Mouse (Mus musculus) ZHBTc4 (cell line): ENCODE data around the gene Cep19.
A peak's percentile ranks its signal among the peaks of the same experiment; 100 is the strongest.

Experiments
- DNase-seq: peaks from one replicate; pipeline ENCODE4 v3.0.0-alpha.2; 2011; ENCODE audit warnings: low read depth, low spot score

Gene Cep19

GRCm38 (mm10) chr16:32107342-32108045 is 7.9 kb downstream of the Cep19 start:
- no peak for DNase-seq

DNA sequence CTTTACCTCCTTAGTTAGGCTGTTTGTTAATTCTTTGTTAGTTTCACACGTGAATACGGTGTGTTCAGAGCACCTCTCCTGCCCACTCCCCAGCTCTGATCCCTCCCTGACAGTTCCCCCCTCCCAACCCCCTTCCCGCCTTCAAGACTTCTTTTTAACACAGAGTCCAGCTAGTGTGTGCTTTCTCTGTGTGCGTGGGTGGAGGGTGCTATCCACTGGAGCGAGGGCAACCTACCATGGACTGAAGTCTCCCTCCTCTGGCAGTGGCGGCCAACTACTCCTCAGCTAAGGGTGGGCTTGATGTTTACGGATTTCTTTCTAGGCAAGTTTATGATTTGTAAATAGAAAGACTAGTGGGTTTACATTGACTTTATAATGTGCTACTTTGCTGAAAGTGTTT is 8.6 kb downstream of the Cep19 start:
- DNase-seq: no peak

DNA sequence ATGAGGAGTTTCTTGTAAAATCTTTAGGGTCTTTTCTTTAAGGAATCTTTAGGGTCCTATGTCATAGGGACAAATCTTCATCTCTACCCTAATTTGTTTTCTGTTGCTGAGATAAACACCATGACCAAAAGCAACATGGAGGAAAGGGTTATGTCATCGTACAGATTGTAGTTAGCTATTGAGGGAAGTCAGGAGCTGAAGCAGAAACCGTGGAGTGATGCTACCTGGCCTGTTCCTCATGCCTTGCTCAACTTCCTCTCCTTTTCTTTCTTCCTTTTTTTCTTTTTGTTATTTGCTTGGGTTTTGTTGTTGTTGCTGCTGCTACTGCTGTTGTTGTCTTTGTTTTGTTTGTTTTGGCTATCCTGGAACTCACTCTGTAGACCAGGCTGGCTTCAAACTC is 9.0 kb downstream of the Cep19 start:
- DNase-seq: no peak

DNA sequence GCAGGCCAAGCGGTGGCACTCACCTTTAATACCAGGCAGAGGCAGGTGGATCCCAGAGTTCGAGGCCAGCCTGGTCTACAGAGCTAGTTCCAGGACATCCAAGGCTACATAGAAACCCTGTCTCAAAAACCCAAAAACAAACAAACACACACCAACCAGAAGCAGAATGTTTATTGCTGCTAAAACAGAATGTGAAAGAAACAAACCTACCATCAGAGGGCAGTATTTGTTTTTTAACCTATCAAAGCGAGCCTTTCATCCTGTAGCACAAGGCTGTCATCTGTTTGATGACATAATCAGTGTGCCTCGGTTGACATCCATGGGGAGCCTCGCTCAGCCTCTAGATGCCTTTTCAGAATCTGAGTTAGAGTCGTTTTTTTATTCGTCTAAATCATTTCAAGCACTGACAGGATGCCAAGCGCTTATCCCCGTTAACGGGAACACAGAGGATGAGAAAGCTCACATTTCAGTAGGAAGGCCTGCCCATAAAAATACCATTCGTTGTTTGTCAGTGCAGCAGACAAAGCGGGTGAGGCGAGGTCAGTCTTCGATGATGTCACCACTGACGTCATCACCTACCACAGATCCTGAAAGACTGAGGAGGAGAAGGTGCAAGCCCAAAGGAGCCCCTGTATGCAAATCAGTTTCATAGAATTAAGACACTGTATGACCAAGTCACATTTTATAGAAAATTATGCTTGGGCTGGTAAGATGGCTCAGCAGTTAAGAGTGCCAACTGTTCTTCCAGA is 11.5 kb downstream of the Cep19 start:
- DNase-seq: peak; percentile 59

DNA sequence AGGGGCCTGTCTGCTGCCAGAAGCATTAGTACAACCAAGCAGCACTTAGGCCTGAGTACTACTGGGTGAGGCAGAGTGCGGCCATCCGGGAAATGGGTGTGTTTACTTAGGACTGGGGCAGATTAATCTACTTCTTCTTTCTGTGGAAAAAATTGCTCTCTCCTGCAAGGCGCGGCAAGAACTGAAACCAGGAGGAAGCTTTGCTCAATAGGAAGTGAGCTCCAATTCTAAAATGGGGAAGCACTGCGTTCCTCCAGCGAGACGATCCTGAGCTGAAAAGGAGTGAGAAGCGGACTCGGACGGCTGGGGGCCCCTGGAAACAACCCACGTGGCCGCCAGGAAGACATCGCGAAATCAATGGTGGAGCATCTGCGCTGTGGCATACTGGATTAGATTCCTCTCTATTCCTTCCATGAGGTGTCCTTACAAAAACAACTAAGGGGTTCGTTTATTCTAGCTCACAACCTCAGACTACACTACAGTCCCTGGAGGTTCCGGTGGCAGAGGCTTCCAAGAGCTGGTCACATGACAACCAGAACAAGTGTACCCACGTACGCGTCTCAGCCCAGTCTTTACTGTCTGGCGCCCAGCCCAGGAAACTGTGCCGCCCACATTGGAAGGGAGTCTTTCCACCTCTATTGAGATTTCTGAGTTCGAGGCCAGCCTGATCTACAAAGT is 14.1 kb downstream of the Cep19 start:
- peak; percentile 79 for DNase-seq

GRCm38 (mm10) chr16:32114406-32114805 is 14.8 kb downstream of the Cep19 start:
- no peak for DNase-seq

DNA sequence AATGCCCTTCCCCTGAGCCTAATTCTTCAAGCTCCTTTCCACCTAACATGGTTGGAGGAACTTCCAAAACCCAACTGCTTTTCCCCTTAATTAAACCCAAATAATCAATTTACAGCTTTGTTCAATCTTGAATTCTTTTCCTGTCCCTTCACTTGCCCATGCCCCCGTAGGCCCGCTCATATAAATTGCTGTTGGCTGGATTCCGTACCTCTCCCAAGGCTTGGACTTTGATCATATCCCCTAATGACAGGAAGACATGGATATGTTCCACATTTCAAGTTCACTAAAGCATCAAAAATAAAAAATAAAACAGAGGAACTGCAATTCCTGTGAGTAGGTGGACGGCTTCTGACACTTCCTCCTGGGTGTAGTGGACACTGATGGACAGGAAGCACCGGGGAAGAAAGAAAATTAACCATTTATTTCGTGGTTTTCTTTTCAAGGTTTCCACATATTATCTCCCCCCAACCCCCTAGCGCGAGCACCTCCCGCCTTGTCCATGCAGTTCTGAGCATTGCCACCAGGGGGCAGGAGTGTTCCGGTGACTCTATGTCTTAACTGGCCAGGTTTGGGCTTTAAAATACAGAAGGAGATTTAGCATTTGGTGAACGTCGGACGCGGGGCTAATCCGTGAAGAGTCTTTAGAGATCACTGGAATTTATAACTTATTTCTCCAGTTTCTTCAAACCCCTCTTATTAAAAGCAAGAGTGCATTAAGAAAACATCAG is 15.5 kb downstream of the Cep19 start:
- peak; percentile 83 for DNase-seq

DNA sequence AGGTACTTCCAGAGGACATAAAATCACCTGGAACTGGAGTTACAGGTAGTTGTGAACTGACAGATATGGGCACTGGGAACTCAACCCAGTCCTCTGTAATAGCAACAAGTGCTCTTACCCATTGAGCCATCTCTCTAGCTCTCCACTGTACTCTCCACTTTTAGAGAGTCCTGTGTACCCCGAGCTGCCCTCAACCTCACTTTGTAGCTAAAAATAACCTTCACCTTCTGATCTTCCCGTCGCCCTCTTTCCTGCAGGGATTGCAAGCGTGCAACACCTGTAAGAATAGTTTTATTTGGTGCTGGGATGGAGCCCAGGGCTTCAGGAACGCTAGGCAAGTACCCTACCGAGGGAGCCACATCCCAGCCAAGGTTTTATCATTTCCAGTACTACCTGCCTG is 16.2 kb downstream of the Cep19 start:
- no peak for DNase-seq

GRCm38 (mm10) chr16:32116186-32116585 is 16.6 kb downstream of the Cep19 start:
- DNase-seq: peak; percentile 63

DNA sequence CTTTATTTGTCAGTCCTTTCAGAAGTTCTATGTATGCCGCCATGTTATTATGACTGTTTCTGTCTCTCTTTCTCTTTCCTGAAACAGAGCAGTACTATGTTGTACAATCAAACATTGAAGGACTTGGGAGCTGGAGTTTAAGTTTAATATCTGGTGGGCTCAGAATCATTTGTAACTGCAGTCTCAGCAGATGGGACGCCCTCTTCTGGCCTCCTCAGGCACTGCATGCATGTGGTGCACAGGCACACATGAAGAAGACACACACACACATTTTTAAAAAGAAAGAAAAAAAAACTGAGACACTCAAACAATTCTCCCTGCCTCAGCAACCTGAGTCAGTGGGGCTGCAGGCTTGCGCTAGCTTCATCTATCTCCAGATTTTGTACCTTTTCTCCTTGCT is 20.9 kb downstream of the Cep19 start:
- peak; percentile 75 for DNase-seq

DNA sequence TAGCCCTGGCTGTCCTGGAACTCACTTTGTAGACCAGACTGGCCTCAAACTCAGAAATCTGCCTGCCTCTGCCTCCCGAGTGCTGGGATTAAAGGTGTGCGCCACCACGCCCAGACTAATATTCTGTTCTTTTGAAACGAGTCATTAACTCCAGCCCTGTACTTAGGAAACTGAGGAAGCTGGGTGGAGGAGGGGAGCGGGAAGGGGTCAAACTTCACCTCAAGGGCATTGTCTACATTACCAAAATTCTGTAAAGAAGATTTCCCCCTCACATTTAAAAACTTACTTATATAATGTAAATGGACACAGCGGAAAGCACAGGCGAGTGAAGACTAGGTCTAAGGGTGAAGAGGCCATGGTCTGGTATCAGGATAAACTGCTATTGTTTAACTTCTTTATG is 24.4 kb downstream of the Cep19 start:
- no peak for DNase-seq

DNA sequence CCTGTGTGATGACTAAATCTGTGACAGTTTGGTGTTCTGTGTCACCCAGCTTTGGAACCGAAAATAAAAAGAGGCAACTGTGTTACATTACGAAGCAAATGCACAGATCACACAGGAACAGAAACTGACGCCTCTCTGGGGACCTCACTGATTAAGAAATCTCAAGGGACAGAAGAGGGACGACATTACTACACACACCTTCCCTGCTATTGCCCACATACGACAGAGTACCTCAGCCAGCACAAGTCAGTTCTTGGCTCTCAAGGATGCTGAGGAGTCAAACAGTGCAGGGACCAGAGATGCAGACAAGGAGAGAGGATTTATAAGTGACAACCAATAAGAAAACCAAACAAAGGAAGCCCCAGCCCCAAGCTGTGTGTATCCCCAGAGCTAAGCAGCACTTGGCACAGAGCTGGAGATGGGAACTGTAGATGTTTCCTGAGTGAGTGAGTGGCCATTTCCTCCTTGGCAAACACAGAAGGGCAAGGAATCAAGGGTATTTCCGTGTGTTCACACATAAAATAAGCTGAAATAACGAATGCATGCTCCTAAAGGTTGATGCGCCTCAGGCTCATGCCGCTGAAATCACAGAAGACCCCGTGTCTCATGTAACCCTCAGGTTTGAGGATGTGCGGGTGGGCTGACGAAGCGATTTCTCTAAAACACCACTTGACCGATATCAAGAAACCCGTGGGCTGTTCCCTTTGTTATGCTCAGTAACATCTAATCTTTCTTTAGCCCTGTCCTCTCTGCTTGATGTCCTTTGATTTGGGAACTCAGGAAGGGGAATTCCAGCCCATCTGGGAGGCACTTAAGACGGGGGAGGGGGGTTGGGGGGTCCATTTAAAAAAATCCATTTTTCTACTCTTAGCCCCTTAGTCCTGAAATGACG is 25.1 kb downstream of the Cep19 start:
- peak; percentile 71 for DNase-seq

GRCm38 (mm10) chr16:32125364-32125763 is 25.8 kb downstream of the Cep19 start:
- DNase-seq: peak; percentile 79

DNA sequence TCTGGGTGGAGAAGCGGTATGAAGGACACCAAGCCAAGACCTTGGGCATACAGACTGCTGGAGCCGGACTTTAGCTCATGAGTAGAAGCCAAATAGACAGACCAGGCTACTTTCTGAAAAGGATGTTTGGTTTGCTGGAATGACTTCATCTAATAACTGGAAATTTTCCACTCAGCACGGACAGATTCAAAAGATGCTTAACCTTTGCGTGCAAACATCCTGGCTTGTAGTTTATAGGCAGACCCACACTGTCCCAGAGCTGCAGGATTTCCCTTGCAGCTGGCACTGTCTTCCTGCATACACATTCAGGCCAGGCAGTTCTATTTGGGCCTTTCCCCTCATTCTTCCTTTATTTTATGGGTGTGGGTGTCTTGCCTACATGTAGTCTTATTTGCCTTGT is 27.4 kb downstream of the Cep19 start:
- DNase-seq: no peak

GRCm38 (mm10) chr16:32129449-32130189 is 30.0 kb downstream of the Cep19 start:
- no peak for DNase-seq

- DNase-seq: peak; percentile 83
Measured at GRCm38 (mm10) chr16:32130190-32130826, 30.7 kb downstream of the Cep19 start.

DNA sequence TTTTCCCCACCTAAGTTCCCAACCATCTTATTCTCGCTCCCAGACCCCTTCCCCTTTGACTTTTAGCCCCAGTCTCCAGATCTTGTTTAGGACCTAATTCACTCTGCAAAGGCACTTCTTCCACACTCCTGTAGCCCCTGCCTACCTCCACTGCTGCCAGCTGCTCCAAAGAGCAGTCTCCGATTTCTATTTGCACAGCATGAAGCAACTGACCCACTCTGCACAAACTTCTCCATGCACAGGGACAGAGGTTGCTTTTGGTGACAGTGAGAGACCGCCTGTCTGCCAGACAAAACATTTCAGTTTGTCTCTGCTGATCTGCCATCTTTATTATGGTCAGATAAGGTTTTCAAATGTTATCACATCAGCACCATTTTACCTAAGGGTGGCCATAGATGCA is 33.5 kb downstream of the Cep19 start:
- DNase-seq: no peak

DNA sequence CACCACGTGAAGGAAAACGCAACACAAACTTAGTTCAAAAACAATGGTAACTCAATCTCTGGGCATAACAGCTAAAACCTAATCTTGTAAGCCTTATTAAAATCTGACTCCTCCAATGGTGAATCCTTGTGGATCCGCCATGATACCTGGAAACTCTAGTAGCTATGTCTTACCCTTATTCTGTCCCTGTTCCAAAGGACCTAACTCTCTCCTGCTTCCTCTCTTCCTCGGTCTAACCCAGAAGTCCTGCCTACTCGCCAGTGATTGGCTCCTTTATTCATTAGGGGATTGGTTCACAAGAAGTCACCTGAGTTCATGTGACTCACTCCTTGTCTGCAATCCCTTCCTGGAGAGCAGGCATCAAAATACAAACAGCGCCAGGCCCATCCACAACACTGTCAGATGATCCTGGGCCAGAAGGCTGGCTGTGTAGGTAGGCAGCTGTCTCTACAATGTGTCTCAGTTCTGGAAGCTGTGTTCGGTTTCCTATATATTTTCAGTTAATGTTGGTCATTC is 36.3 kb downstream of the Cep19 start:
- DNase-seq: peak; percentile 87

GRCm38 (mm10) chr16:32138954-32139353 is 39.4 kb downstream of the Cep19 start:
- DNase-seq: no peak

DNA sequence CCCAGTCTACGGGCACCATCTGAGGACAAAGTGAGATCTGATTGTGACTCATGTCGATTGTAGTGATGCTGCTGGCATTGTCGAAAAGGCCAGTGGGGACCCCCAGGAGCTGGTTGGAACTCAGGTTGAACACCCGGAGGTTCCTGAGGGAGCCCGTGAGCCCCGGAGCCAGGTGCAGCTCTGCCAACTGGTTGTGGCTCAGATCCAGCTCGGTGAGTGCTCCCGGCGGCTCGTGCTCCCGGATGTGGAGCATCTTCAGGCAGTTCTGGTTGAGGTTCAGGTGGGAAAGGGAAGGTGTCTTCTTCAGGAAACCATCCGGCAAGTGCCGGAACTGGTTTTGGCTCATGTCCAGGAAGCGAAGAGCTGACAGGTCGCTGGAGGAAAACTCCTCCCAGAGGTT is 44.2 kb downstream of the Cep19 start:
- peak; percentile 48 for DNase-seq
